Mouse (Mus musculus) inflammation-experienced regulatory T-cells, adult 6 months (primary cell): ENCODE measurements around the gene Bcl3. TPM values are rescaled to one million over a fixed set of nuclear protein-coding genes. Genes with fewer than 3 reads are reported as not detected.
A peak's percentile ranks its signal among the peaks of the same experiment; 100 is the strongest.
"Not testable (repeated sequence)": the region's sequence is repeated elsewhere in the genome, so short reads cannot be mapped to it uniquely, and the experiment has no call there.

Experiments used
- ATAC-seq: one replicate; pipeline ENCODE4 v1.8.0; 2017
- polyA plus RNA-seq, 3 experiments: library from polyadenylated mRNA; unstranded; fragments of 100-300 nt; shearing (Covaris generic); gene quantifications; one replicate each; pipeline ENCODE4 v1.2.1; 2017

Gene Bcl3
- polyA plus RNA-seq, 3 experiments from 2014 or later, result 13.6 to 19.9 (median 18.5) TPM

- no peak for ATAC-seq
These were observed 21.8 kb downstream of the Bcl3 start for GRCm38 (mm10) chr7:19800764-19801163.

- ATAC-seq, result peak; percentile 98
These were observed 25.6 kb downstream of the Bcl3 start, which contains the start of gene Cblc for GRCm38 (mm10) chr7:19796697-19797588. Gene Cblc (minus strand): TSS chr7:19796809.

GRCm38 (mm10) chr7:19796254-19796653 lies 26.3 kb downstream of the Bcl3 start:
- ATAC-seq, result no peak

GRCm38 (mm10) chr7:19795236-19795635 lies 27.3 kb downstream of the Bcl3 start:
- ATAC-seq, result no peak

GRCm38 (mm10) chr7:19792701-19793630 lies 29.6 kb downstream of the Bcl3 start:
- ATAC-seq, result no peak

GRCm38 (mm10) chr7:19791504-19791903 lies 31.1 kb downstream of the Bcl3 start:
- not testable (repeated sequence) for ATAC-seq

GRCm38 (mm10) chr7:19789904-19790347 lies 32.6 kb downstream of the Bcl3 start:
- peak; percentile 85 for ATAC-seq

GRCm38 (mm10) chr7:19785874-19786458 lies 36.6 kb downstream of the Bcl3 start:
- ATAC-seq, result no peak

GRCm38 (mm10) chr7:19784764-19785535 lies 37.6 kb downstream of the Bcl3 start:
- no peak for ATAC-seq

GRCm38 (mm10) chr7:19783630-19784029 lies 38.9 kb downstream of the Bcl3 start:
- ATAC-seq, result no peak

GRCm38 (mm10) chr7:19782645-19783044 lies 39.9 kb downstream of the Bcl3 start:
- ATAC-seq, result no peak

- no peak for ATAC-seq
These were observed 40.8 kb downstream of the Bcl3 start for GRCm38 (mm10) chr7:19781741-19782140.

GRCm38 (mm10) chr7:19779903-19780302 lies 42.7 kb downstream of the Bcl3 start:
- ATAC-seq, result no peak

GRCm38 (mm10) chr7:19778645-19779044 lies 43.9 kb downstream of the Bcl3 start:
- ATAC-seq, result no peak

GRCm38 (mm10) chr7:19777049-19777723 lies 45.4 kb downstream of the Bcl3 start:
- no peak for ATAC-seq

GRCm38 (mm10) chr7:19771682-19772081 lies 50.9 kb downstream of the Bcl3 start:
- no peak for ATAC-seq

GRCm38 (mm10) chr7:19770984-19771391 lies 51.6 kb downstream of the Bcl3 start, which contains the start of gene Bcam:
Gene Bcam (minus strand): TSS chr7:19771016.
- no peak for ATAC-seq

GRCm38 (mm10) chr7:19770375-19770754 lies 52.2 kb downstream of the Bcl3 start:
- peak; percentile 70 for ATAC-seq

GRCm38 (mm10) chr7:19769434-19770374 lies 52.9 kb downstream of the Bcl3 start:
- ATAC-seq, result peak; percentile 62

- no peak for ATAC-seq
These were observed 53.6 kb downstream of the Bcl3 start for GRCm38 (mm10) chr7:19769001-19769400.
